ENCODE assay signal across 26 mouse cellular contexts in genomic region chr1:164606141-164606754, GRCm38 (mm10).
DNase-seq lines count a peak whose midpoint lies in the region; ATAC-seq and TF ChIP-seq lines count a peak whose summit lies in the region.
"Had no signal": no experiment of that assay in that cellular context is flagged by ENCODE, and none has a peak within 500 bp of the region (broad histone marks: within the 10 kb centered on the region; RNA-seq: fewer than 3 reads in every experiment).

No protein-coding gene starts in this region.

- H3K4me3 ChIP-seq in forebrain, embryonic 16.5 days (replicated peaks; ENCODE audit: low read length), result no peak overlapping the region
- no peak overlapping the region for H3K4me3 ChIP-seq in forebrain, embryonic 11.5 days (ENCODE audit: low read depth, low read length)
- no peak overlapping the region for H3K4me3 ChIP-seq in kidney, postnatal 0 days (replicated peaks; ENCODE audit: low read depth, low read length)
- no peak overlapping the region for H3K4me3 ChIP-seq in midbrain, embryonic 12.5 days
- no peak overlapping the region for H3K4me3 ChIP-seq in intestine, embryonic 15.5 days (replicated peaks)
- H3K4me3 ChIP-seq: embryonic facial prominence, embryonic 10.5 days; forebrain, embryonic 13.5 days; gastrocnemius, adult 2 months; heart, embryonic 12.5 days; left cerebral cortex, adult 2 months; myocyte had no signal

- no peaks in the 10 kb centered on the region; the same call in 1 of the 2 replicates for H3K4me1 ChIP-seq in forebrain, embryonic 16.5 days (replicated peaks; ENCODE audit: control insufficient read depth, insufficient read depth, low read length)
- H3K4me1 ChIP-seq in forebrain, embryonic 11.5 days (replicated peaks; ENCODE audit: control insufficient read depth, insufficient read depth, low read length), result no peaks in the 10 kb centered on the region
- H3K4me1 ChIP-seq in kidney, postnatal 0 days (replicated peaks; ENCODE audit: insufficient read depth, low read length), result no peaks in the 10 kb centered on the region
- H3K4me1 ChIP-seq in midbrain, embryonic 12.5 days, result peaks cover 4% of the 10 kb centered on the region; the same call in 1 of the 2 replicates
- no peaks in the 10 kb centered on the region for H3K4me1 ChIP-seq in intestine, embryonic 15.5 days (replicated peaks)
- H3K4me1 ChIP-seq: embryonic facial prominence, embryonic 10.5 days; forebrain, embryonic 13.5 days; heart, embryonic 12.5 days had no signal

- 43% methylated on average over 8 of the region's 8 CpGs for WGBS in forebrain, embryonic 16.5 days
- 57% methylated on average over 8 of the region's 8 CpGs for WGBS in forebrain, embryonic 11.5 days
- WGBS in kidney, postnatal 0 days, result 63% methylated on average over 8 of the region's 8 CpGs
- 34% methylated on average over 8 of the region's 8 CpGs for WGBS in midbrain, embryonic 12.5 days
- WGBS in intestine, embryonic 15.5 days, result 64% methylated on average over 8 of the region's 8 CpGs

- DNase-seq in forebrain, embryonic 11.5 days (ENCODE audit: low spot score), result no peak
- DNase-seq in kidney, postnatal 0 days (ENCODE audit: low spot score), result peak; percentile 9
- no peak for DNase-seq in kidney, postnatal 4 days
- peak; percentile 45 for DNase-seq in Muller cell, postnatal 12 days (ENCODE audit: inconsistent ontology term)
- DNase-seq in right cerebral cortex, postnatal 25 days, result no peak
- DNase-seq: adrenal gland, postnatal 25 days; cerebellum, adult 11-12 months; cerebellum, postnatal 14 days; gastrocnemius, adult 2 months; heart, postnatal 14 days; kidney, adult 9 months; kidney, postnatal 36 days; left cerebral cortex, postnatal 4 days; liver; lung, postnatal 10 days; right cerebral cortex, adult 18-20 months; thymus, postnatal 25 days had no signal

- no peak overlapping the region for H3K9ac ChIP-seq in forebrain, embryonic 16.5 days (replicated peaks; ENCODE audit: low read depth, low read length)
- H3K9ac ChIP-seq in forebrain, embryonic 11.5 days (ENCODE audit: low read length), result no peak overlapping the region
- no peak overlapping the region for H3K9ac ChIP-seq in kidney, postnatal 0 days (ENCODE audit: low read depth, low read length)
- no peak overlapping the region for H3K9ac ChIP-seq in midbrain, embryonic 12.5 days (replicated peaks)
- no peak overlapping the region for H3K9ac ChIP-seq in intestine, embryonic 15.5 days
- H3K9ac ChIP-seq: forebrain, embryonic 13.5 days; heart, embryonic 12.5 days had no signal

- no peaks in the 10 kb centered on the region for H3K9me3 ChIP-seq in forebrain, embryonic 16.5 days (ENCODE audit: control insufficient read depth, low read length)
- H3K9me3 ChIP-seq in forebrain, embryonic 11.5 days (ENCODE audit: control insufficient read depth, low read length), result no peaks in the 10 kb centered on the region
- no peaks in the 10 kb centered on the region for H3K9me3 ChIP-seq in kidney, postnatal 0 days (replicated peaks; ENCODE audit: low read length)
- no peaks in the 10 kb centered on the region for H3K9me3 ChIP-seq in midbrain, embryonic 12.5 days
- no peaks in the 10 kb centered on the region for H3K9me3 ChIP-seq in intestine, embryonic 15.5 days
- H3K9me3 ChIP-seq: embryonic facial prominence, embryonic 10.5 days; forebrain, embryonic 13.5 days had no signal

- 0 out of 2 replicates have a peak, but pooled peaks have one; percentile 33 for ATAC-seq in forebrain, embryonic 16.5 days
- ATAC-seq in forebrain, embryonic 11.5 days (replicated peaks; ENCODE audit: low FRiP score), result no peak; the same call in 1 of the 2 replicates
- ATAC-seq in kidney, postnatal 0 days (replicated peaks; ENCODE audit: low FRiP score, low read depth), result no peak
- peak; percentile 38; the same call in 1 of the 2 replicates for ATAC-seq in midbrain, embryonic 12.5 days (ENCODE audit: low FRiP score, low read depth)
- no peak for ATAC-seq in intestine, embryonic 15.5 days
- ATAC-seq: forebrain, embryonic 13.5 days had no signal

- H3K4me2 ChIP-seq in forebrain, embryonic 16.5 days (ENCODE audit: low read length), result no peak overlapping the region
- no peak overlapping the region for H3K4me2 ChIP-seq in forebrain, embryonic 11.5 days (ENCODE audit: low read depth, low read length, severe bottlenecking)
- no peak overlapping the region for H3K4me2 ChIP-seq in kidney, postnatal 0 days (ENCODE audit: low read length)
- H3K4me2 ChIP-seq in midbrain, embryonic 12.5 days (replicated peaks), result no peak overlapping the region
- no peak overlapping the region for H3K4me2 ChIP-seq in intestine, embryonic 15.5 days (replicated peaks)
- H3K4me2 ChIP-seq: forebrain, embryonic 13.5 days; heart, embryonic 12.5 days had no signal

- H3K36me3 ChIP-seq in forebrain, embryonic 16.5 days (ENCODE audit: control insufficient read depth, insufficient read depth), result no peaks in the 10 kb centered on the region
- H3K36me3 ChIP-seq in forebrain, embryonic 11.5 days (ENCODE audit: control insufficient read depth, insufficient read depth, low read length), result no peaks in the 10 kb centered on the region
- H3K36me3 ChIP-seq in kidney, postnatal 0 days (ENCODE audit: insufficient read depth, low read length), result no peaks in the 10 kb centered on the region
- H3K36me3 ChIP-seq in midbrain, embryonic 12.5 days, result no peaks in the 10 kb centered on the region
- no peaks in the 10 kb centered on the region for H3K36me3 ChIP-seq in intestine, embryonic 15.5 days
- H3K36me3 ChIP-seq: embryonic facial prominence, embryonic 10.5 days; heart, embryonic 12.5 days had no signal

- no peaks in the 10 kb centered on the region for H3K27me3 ChIP-seq in forebrain, embryonic 16.5 days (replicated peaks; ENCODE audit: control insufficient read depth, insufficient read depth, low read length)
- H3K27me3 ChIP-seq in forebrain, embryonic 11.5 days (ENCODE audit: control insufficient read depth, insufficient read depth, low read length), result no peaks in the 10 kb centered on the region
- H3K27me3 ChIP-seq in kidney, postnatal 0 days (ENCODE audit: insufficient read depth, low read length), result no peaks in the 10 kb centered on the region
- no peaks in the 10 kb centered on the region for H3K27me3 ChIP-seq in midbrain, embryonic 12.5 days
- H3K27me3 ChIP-seq in intestine, embryonic 15.5 days (replicated peaks), result no peaks in the 10 kb centered on the region
- H3K27me3 ChIP-seq: CH12.LX; forebrain, embryonic 13.5 days; heart, embryonic 12.5 days had no signal

- no peak overlapping the region; the same call in 1 of the 2 replicates for H3K27ac ChIP-seq in forebrain, embryonic 16.5 days (ENCODE audit: low read length)
- no peak overlapping the region for H3K27ac ChIP-seq in forebrain, embryonic 11.5 days (ENCODE audit: low read depth, low read length)
- H3K27ac ChIP-seq in kidney, postnatal 0 days, result no peak overlapping the region
- no peak overlapping the region for H3K27ac ChIP-seq in midbrain, embryonic 12.5 days (replicated peaks)
- H3K27ac ChIP-seq in intestine, embryonic 15.5 days, result no peak overlapping the region
- H3K27ac ChIP-seq: embryonic facial prominence, embryonic 10.5 days; forebrain, embryonic 13.5 days; gastrocnemius, adult 2 months; left cerebral cortex, adult 2 months had no signal

- no peak for TF ChIP-seq CTCF in kidney, postnatal 0 days (IDR thresholded peaks at IDR 0.05; ENCODE audit: low read depth)

Comparison
In these comparisons a context has a peak if more than half of its experiments do, and no peak if none do; other contexts are left out.
1. ATAC-seq: peak in forebrain, embryonic 16.5 days (single experiment) and midbrain, embryonic 12.5 days (single experiment); none in forebrain, embryonic 11.5 days (single experiment), kidney, postnatal 0 days (single experiment) and intestine, embryonic 15.5 days (single experiment).
2. DNase-seq: peak in kidney, postnatal 0 days (single experiment) and Muller cell, postnatal 12 days (single experiment); none in forebrain, embryonic 11.5 days (single experiment), kidney, postnatal 4 days (0 of 2) and right cerebral cortex, postnatal 25 days (single experiment).